Mouse (Mus musculus) intestine, embryonic 14.5 days (tissue): ENCODE results near the gene Pofut2. TPM values are rescaled to one million over a fixed set of nuclear protein-coding genes. Genes with fewer than 3 reads are reported as not detected.

ENCODE experiments used
- ATAC-seq: fragments of 200-750 bp; cut with Nextera tagmentation; replicated peaks from 2 replicates; pipeline ENCODE4 v1.8.0; 2017; ENCODE audit warnings: low read depth, moderate number of reproducible peaks, moderate TSS enrichment, moderate library complexity; ENCODE audit not compliant: low FRiP score, low TSS enrichment
- DNase-seq: peaks from one replicate; pipeline ENCODE4 v3.0.0-alpha.2; 2018; ENCODE audit warnings: low spot score
- H3K27ac ChIP-seq: fragments of 300-500 bp; sonication (generic); 2 replicates; pipeline ENCODE4 v1.5.1; 2014; ENCODE audit warnings: low read depth, mild to moderate bottlenecking, control low read depth
- H3K27me3 ChIP-seq: fragments of 300-500 bp; sonication (generic); replicated peaks from 2 replicates; pipeline ENCODE4 v1.6.1; 2014; ENCODE audit warnings: low read length, control low read depth; ENCODE audit not compliant: control insufficient read depth, insufficient read depth
- H3K36me3 ChIP-seq: fragments of 300-500 bp; sonication (generic); 2 replicates; pipeline ENCODE4 v1.6.1; 2014; ENCODE audit warnings: low read length, control low read depth; ENCODE audit not compliant: control insufficient read depth, insufficient read depth
- H3K4me1 ChIP-seq: fragments of 300-500 bp; sonication (generic); replicated peaks from 2 replicates; pipeline ENCODE4 v1.6.1; 2014; ENCODE audit warnings: low read length, control low read depth, mixed read lengths; ENCODE audit not compliant: control insufficient read depth, insufficient read depth
- H3K4me2 ChIP-seq: fragments of 300-500 bp; sonication (generic); 2 replicates; pipeline ENCODE4 v1.6.1; 2014; ENCODE audit warnings: low read length
- H3K4me3 ChIP-seq: fragments of 300-500 bp; sonication (generic); 2 replicates; pipeline ENCODE4 v1.5.1; 2014; ENCODE audit warnings: low read depth, low read length, control low read depth, mixed read lengths
- H3K9ac ChIP-seq: fragments of 300-500 bp; sonication (generic); 2 replicates; pipeline ENCODE4 v1.6.1; 2014; ENCODE audit warnings: mild to moderate bottlenecking, low read length
- H3K9me3 ChIP-seq: fragments of 300-500 bp; sonication (generic); 2 replicates; pipeline ENCODE4 v1.6.1; 2016; ENCODE audit warnings: low read length, control low read depth; ENCODE audit not compliant: control insufficient read depth
- WGBS: fragments of 180-500 bp; shearing (Covaris S2); extraction: QIAGEN DNeasy Blood & Tissue Kit; methylation state at CpG from one replicate; pipeline ENCODE4 v1.1.7; 2014; 5-methylcytosine and 5-hydroxymethylcytosine counted together
- polyA plus RNA-seq: library from polyadenylated mRNA; unstranded; fragments of >200 nt; fragmentation: Nextera tagmentation; extraction: Ambion mirVana; gene quantifications from 2 replicates; pipeline ENCODE4 v1.2.1, GENCODE M21; 2014

Gene Pofut2
- polyA plus RNA-seq, 1 experiment from 2014 or later, result 108 TPM

DNA sequence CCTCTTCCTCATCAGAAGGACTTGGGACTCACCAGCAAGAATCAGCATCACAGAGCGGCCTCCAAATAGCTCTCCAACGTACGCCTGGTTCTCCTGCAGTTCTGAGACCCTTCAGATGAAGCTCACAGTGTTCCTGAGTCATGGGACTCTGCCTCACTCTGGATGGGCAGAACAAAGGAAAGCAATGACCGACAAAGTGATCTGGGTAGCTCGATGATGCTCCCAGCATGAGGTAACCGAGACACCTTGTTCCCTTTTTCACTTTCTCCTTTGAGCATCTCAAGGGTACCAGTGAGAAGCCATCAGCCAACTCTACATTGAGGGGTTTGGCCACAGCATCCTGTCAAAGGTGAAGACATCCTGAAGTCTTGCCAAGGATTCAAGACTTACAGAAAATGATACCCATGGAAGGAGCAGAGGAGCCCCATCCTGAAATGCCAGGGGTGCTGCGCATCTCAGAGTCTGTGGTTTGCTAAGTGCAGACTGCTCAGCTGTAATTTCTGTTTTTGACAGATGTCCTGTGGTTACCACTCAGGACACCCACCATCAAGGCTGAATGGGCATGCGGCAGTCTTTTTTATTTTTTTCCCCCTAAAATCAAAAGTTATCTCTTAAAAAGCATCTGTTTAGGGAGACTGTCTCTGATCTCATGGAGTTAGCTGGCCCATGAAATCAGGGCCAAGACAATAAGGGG, 32.9 kb upstream of the Pofut2 start:
- no peak overlapping the region for H3K9ac ChIP-seq
- 90% methylated on average over 8 of the region's 8 CpGs for WGBS
- H3K4me2 ChIP-seq, result no peak overlapping the region
- DNase-seq, result no peak
- H3K9me3 ChIP-seq, result no peaks in the 10 kb centered on the region
- H3K27me3 ChIP-seq, result no peaks in the 10 kb centered on the region
- H3K4me1 ChIP-seq, result peaks cover 4% of the 10 kb centered on the region; the same call in 1 of the 2 replicates
- no peaks in the 10 kb centered on the region for H3K36me3 ChIP-seq
- H3K4me3 ChIP-seq, result no peak overlapping the region
- no peak overlapping the region for H3K27ac ChIP-seq
- no peak for ATAC-seq

- ATAC-seq, result no peak
- Histone ChIP-seq H3K36me3 (no peaks in the 10 kb centered on the region), H3K27ac (no peak overlapping the region), H3K27me3 (no peaks in the 10 kb centered on the region), H3K4me1 (no peaks in the 10 kb centered on the region), H3K9ac (no peak overlapping the region), H3K9me3 (no peaks in the 10 kb centered on the region), H3K4me2 (no peak overlapping the region), H3K4me3 (no peak overlapping the region)
- 72% methylated on average over 8 of the region's 8 CpGs for WGBS
- no peak for DNase-seq
Observed at GRCm38 (mm10) chr10:77226691-77227367, 32.2 kb upstream of the Pofut2 start.

DNA sequence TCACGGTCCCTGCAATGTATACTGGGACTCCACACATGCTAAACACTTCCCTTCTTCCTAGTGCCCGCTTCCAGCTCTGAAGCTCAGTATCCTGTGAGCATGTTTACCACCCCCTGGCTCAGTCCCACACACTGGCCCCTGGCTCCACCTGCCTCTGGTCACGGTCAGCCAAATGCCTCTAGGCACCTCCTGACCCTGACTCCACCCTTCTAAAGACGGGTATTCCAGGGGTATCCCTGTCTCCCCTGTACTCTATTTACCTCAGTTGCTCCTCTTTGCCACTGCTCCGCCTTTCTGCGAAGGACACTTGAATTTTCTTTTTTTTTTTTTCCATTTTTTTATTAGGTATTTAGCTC, 31.7 kb upstream of the Pofut2 start:
- Histone ChIP-seq H3K36me3 (no peaks in the 10 kb centered on the region), H3K4me1 (no peaks in the 10 kb centered on the region), H3K9me3 (no peaks in the 10 kb centered on the region), H3K4me3 (no peak overlapping the region), H3K27ac (no peak overlapping the region), H3K9ac (no peak overlapping the region), H3K4me2 (no peak overlapping the region), H3K27me3 (no peaks in the 10 kb centered on the region)
- ATAC-seq (no peak), DNase-seq (no peak)
- WGBS, result 82% methylated on average over 6 of the region's 6 CpGs

DNA sequence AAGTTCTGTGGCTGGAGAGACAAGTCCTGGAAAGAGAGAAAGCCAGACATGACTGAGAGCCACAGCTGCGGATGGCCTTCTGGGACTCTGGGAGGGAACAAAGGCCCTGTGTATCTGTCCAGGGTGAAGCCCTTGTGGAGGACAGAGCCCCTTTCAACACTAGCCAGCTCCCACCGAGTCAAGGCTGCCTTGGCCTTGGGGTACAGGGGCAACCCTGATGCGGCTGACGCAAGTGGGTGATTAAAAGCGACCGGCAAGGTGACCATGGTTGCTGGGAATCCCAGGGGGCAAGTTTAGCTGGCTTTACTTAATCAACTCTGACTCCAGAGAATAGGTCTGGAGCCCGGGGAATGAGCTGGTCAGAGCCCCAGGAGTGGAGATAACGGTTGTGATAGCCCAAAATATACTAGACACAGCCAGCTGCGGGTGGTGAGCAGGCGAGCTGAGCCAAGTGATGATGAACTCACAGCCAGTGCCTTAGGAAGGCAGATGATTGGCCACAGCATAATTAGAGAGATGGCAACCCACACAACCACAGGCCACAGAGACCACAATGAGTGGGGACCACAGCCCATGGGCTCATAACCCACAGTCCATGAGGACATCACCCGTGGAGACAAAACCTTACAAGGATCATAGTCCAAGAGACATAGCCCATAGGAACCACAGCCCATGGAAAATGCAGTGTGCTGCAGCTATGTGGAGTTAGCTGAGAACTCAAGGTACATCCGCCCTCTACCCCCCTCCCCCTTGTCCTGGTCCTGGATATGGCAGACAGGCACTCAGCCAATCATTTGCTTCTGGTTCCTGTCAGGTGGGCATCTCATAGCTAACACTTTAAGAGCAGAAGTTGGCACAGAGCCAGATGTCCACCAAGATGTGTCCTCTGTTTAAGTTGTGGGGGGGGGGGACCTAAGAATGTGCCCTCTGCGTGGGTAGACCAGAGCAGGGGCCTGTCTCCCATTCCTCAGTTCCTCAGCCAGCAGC, 29.1 kb upstream of the Pofut2 start:
- 0 out of 2 replicates have a peak overlapping the region, but pooled peaks have one; percentile 22 for H3K27ac ChIP-seq
- no peaks in the 10 kb centered on the region for H3K4me1 ChIP-seq
- ATAC-seq (no peak), DNase-seq (no peak)
- no peaks in the 10 kb centered on the region for H3K9me3 ChIP-seq
- WGBS, result 73% methylated on average over 13 of the region's 13 CpGs
- no peak overlapping the region for H3K4me2 ChIP-seq
- H3K4me3 ChIP-seq, result no peak overlapping the region
- H3K36me3 ChIP-seq, result no peaks in the 10 kb centered on the region
- H3K9ac ChIP-seq, result no peak overlapping the region
- H3K27me3 ChIP-seq, result no peaks in the 10 kb centered on the region

DNA sequence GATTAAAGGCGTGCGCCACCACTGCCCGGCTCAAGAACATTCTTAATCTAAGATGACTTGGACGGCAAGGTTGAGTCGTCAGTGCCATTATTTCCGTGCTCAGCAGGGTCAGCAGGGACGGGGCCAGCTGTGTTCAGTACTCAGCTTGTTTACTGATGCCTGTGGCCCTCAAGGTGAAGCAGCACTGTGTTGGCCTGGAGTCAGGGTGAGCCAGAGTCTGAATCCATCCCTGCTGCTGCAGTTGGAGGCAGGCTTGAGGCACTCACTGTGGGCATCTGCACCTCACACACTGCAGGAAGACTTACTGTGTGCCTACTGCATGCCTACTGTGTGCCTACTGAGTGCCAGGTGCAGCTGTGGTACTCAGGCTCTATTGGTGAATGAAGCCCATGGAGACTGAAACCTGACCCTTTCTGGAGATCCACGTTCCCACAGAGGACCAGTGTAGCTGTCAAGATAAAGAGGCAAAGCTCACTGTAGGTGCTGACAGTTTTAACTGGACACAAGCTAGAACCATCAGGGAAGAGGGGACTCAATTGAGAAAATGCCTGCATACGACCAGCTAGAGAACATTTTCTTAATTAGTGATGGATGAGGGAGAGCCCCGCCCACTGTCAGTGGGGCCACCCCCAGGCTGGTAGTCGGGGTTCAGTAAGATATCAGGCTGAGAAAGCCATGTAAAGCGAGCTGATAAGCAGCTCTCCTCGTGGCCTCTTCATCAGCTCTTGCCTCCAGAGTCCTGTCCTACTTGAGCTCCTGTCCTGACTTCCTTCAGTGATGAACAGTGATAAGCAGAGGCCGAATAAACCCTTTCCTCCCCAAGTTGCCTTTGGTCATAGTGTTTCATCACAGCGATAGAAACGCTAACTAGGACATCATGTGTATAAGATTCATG, 26.9 kb upstream of the Pofut2 start:
- no peak overlapping the region for H3K4me2 ChIP-seq
- no peak for DNase-seq
- no peak overlapping the region for H3K27ac ChIP-seq
- no peak overlapping the region for H3K4me3 ChIP-seq
- ATAC-seq, result no peak
- H3K36me3 ChIP-seq, result no peaks in the 10 kb centered on the region
- H3K9me3 ChIP-seq, result no peaks in the 10 kb centered on the region
- WGBS, result 61% methylated on average over 16 of the region's 16 CpGs
- no peaks in the 10 kb centered on the region for H3K4me1 ChIP-seq
- no peak overlapping the region for H3K9ac ChIP-seq
- H3K27me3 ChIP-seq, result no peaks in the 10 kb centered on the region

GRCm38 (mm10) chr10:77233230-77233629, 25.8 kb upstream of the Pofut2 start:
- 90% methylated on average over 1 of the region's 1 CpGs for WGBS
- H3K27me3 ChIP-seq, result no peaks in the 10 kb centered on the region

DNA sequence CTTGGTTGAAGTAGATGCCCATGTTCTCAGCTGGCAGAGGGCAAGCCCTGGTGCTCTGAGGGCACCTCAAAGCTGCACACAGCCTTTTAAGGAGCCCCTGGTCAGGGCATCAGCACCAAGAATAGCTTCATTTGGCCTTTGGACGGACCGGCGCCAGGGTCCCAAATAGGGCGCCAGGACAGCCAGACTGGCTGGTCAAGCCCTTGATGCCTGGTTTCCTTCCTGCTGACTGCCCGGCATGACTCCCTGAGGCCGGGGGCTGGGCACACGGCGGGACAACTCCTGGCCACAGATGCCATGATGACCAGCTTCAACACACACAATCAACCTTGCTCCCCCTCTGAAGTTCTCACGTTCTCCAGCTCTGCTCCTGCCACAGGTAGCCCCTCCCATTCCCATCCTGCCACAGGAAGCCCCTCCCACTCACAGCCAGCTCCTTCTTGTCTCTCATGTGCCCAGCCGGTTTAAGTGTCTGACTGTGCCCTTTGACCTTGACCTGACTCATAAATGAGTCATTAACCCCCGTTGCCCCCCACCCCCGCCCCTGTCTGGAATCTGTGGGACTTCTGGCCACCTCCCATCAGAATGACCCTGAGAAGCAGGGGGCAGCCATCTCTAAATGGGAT, 23.9 kb upstream of the Pofut2 start:
- WGBS, result 70% methylated on average over 12 of the region's 12 CpGs

More at GRCm38 (mm10) chr10:77233230-77233629, 25.8 kb upstream of the Pofut2 start:
- H3K9ac ChIP-seq, result no peak overlapping the region
- H3K4me3 ChIP-seq, result no peak overlapping the region
- DNase-seq (no peak), ATAC-seq (no peak)
- H3K27ac ChIP-seq, result no peak overlapping the region
- no peak overlapping the region for H3K4me2 ChIP-seq
- H3K9me3 ChIP-seq, result no peaks in the 10 kb centered on the region
- H3K36me3 ChIP-seq, result no peaks in the 10 kb centered on the region
- no peaks in the 10 kb centered on the region for H3K4me1 ChIP-seq

More for the DNA sequence above, 23.9 kb upstream of the Pofut2 start:
- Histone ChIP-seq H3K27ac (no peak overlapping the region), H3K4me3 (no peak overlapping the region), H3K9me3 (no peaks in the 10 kb centered on the region), H3K9ac (no peak overlapping the region), H3K36me3 (no peaks in the 10 kb centered on the region), H3K4me1 (no peaks in the 10 kb centered on the region), H3K4me2 (no peak overlapping the region), H3K27me3 (no peaks in the 10 kb centered on the region)
- ATAC-seq (no peak), DNase-seq (no peak)
